Mouse (Mus musculus) CD4-positive helper T cell, adult 2 months (primary cell): ENCODE data around the gene Gsg1l2.

Source experiments
- DNase-seq: peaks from one replicate; pipeline ENCODE4 v3.0.0-alpha.2; 2012; ENCODE audit warnings: low read depth, missing footprints, low spot score

Gene Gsg1l2

GRCm38 (mm10) chr11:67774379-67774778, at the start of gene Gsg1l2:
Gsg1l2 (plus strand) TSS chr11:67774608.
- no peak for DNase-seq

GRCm38 (mm10) chr11:67727095-67727494, 47.3 kb upstream of the Gsg1l2 start:
- DNase-seq: no peak

GRCm38 (mm10) chr11:67728726-67729125, 45.7 kb upstream of the Gsg1l2 start:
- no peak for DNase-seq

GRCm38 (mm10) chr11:67731056-67731455, 43.4 kb upstream of the Gsg1l2 start:
- no peak for DNase-seq

- no peak for DNase-seq
Observed at GRCm38 (mm10) chr11:67733726-67734125, 40.7 kb upstream of the Gsg1l2 start.

- no peak for DNase-seq
Observed at GRCm38 (mm10) chr11:67734597-67734996, 39.8 kb upstream of the Gsg1l2 start.

- no peak for DNase-seq
Observed at GRCm38 (mm10) chr11:67738345-67738744, 36.1 kb upstream of the Gsg1l2 start.

- no peak for DNase-seq
Observed at GRCm38 (mm10) chr11:67738846-67739490, 35.4 kb upstream of the Gsg1l2 start.

GRCm38 (mm10) chr11:67741569-67741968, 32.8 kb upstream of the Gsg1l2 start:
- DNase-seq: no peak

- DNase-seq: no peak
Observed at GRCm38 (mm10) chr11:67756287-67756686, 18.1 kb upstream of the Gsg1l2 start.

- no peak for DNase-seq
Observed at GRCm38 (mm10) chr11:67757373-67758167, 16.8 kb upstream of the Gsg1l2 start.

- DNase-seq: no peak
Observed at GRCm38 (mm10) chr11:67771053-67771452, 3.4 kb upstream of the Gsg1l2 start, which contains the start of gene Glp2r. Glp2r (minus strand) TSS chr11:67771153.

GRCm38 (mm10) chr11:67771691-67772090, 2.7 kb upstream of the Gsg1l2 start:
- DNase-seq: no peak

- no peak for DNase-seq
Observed at GRCm38 (mm10) chr11:67772577-67772976, 1.8 kb upstream of the Gsg1l2 start.

GRCm38 (mm10) chr11:67790182-67790581, 15.8 kb downstream of the Gsg1l2 start:
- DNase-seq: no peak

- DNase-seq: no peak
Observed at GRCm38 (mm10) chr11:67797931-67798330, 23.5 kb downstream of the Gsg1l2 start, which contains the start of gene Dhrs7c. Dhrs7c (plus strand) TSS chr11:67798187.

GRCm38 (mm10) chr11:67800130-67800723, 25.8 kb downstream of the Gsg1l2 start:
- no peak for DNase-seq

GRCm38 (mm10) chr11:67801169-67801568, 26.8 kb downstream of the Gsg1l2 start:
- no peak for DNase-seq

GRCm38 (mm10) chr11:67805538-67805937, 31.1 kb downstream of the Gsg1l2 start:
- no peak for DNase-seq

GRCm38 (mm10) chr11:67806832-67807597, 32.6 kb downstream of the Gsg1l2 start:
- DNase-seq: no peak

- DNase-seq: no peak
Observed at GRCm38 (mm10) chr11:67808051-67808450, 33.6 kb downstream of the Gsg1l2 start.

GRCm38 (mm10) chr11:67811535-67811934, 37.1 kb downstream of the Gsg1l2 start:
- DNase-seq: no peak
